Mouse (Mus musculus) erythroblast, adult 5-6 weeks (primary cell): ENCODE measurements around the gene Prr5. TPM values are rescaled to one million over a fixed set of nuclear protein-coding genes. Genes with fewer than 3 reads are reported as not detected.

Experiments used
- ATAC-seq: replicated peaks from 2 replicates; pipeline ENCODE4 v1.8.0; 2016; ENCODE audit warnings: moderate number of reproducible peaks, mild to moderate bottlenecking, moderate TSS enrichment, inconsistent platforms; ENCODE audit not compliant: poor library complexity, low FRiP score, severe bottlenecking
- total RNA-seq, 2 experiments: library from RNA; stranded (forward) in 1 of 2; stranded (reverse) in 1 of 2; fragments of 150-400 nt in 1 of 2; fragments of 200-764, 138-1000 nt in 1 of 2; gene quantifications; 2 replicates each; pipeline versions ENCODE4 v1.2.3 to v1.2.4; 2015 to 2017; ENCODE audit warnings: low replicate concordance in 2 of 2

The Prr5 gene
- total RNA-seq, 2 experiments from 2014 or later = 0.09 TPM; not detected in 1

DNA sequence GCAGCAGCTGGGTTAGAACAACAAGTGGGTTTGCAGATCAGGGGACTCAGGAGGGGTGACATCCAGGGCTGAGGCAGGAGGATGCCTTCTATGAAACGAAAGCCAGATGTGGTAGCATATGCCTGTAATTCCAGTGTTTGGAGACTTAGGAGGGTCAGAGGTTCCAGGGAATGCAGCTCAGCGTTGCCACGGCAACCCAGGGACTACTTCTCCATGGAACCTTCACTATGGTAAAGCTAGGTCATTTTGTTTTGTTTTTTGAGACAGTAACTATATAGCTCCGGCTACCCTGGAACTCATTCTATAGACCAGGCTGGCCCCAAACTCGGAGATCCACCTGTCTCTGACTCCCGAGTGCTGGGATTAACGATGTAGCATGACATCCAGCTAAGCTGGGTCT, 68.8 kb downstream of the Prr5 start:
- no peak for ATAC-seq

DNA sequence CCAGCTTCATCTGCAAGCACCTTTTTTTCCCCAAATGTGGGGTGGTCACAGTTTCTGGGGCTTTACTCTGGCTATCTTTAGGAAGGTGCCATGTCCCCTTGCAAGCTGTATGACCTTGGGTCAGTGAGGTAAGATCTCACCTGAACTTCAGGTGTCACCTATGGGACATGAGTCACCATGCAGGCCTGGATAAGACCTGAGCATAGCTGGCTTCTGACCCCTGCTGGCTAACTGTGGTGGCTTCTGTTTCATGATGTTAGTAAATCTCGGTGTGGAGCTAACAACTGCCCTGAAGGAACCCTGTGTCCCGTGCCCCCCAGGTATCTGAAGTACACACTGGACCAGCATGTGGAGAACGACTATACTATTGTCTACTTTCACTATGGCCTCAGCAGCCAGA, 72.2 kb downstream of the Prr5 start:
- ATAC-seq = no peak

DNA sequence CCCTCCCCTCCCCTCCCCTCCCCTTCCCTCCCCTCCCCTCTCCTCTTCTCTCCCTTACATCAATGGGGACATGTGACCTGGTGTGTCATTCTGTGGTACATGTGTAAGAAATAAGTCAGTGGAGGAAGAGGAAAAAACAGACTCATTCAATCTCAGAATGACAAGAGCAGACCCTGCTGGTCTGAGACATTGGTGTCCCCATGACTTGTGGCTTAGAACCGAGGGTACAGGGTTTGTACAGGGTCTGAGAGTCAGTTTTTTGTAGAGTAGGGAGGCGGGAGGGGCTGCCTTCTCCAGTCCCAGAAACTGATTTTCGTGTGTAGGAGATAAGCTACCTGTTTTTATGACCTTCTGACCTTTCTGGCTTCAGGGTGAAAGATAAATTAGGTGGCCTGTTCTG, 73.9 kb downstream of the Prr5 start:
- ATAC-seq = no peak

DNA sequence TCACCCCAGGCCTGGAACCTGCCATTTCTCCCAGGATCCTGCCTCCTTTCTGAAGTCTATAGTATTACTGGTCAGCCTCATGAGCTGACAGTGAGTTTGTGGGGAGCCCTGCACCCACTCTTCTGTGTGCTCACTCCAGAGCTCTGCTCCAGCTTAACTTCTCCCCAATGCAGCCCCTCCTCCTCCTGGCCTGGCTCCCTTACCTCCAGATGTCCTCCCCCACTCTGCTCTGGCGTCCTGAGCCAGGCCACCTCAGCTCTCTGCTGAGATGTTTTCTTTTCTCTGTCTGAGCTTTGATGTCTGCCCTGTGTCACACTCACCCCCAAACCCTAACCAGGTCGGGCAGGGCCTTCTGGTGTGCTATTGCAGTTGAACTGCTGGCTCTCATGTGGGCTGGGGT, 74.9 kb downstream of the Prr5 start:
- ATAC-seq = no peak

DNA sequence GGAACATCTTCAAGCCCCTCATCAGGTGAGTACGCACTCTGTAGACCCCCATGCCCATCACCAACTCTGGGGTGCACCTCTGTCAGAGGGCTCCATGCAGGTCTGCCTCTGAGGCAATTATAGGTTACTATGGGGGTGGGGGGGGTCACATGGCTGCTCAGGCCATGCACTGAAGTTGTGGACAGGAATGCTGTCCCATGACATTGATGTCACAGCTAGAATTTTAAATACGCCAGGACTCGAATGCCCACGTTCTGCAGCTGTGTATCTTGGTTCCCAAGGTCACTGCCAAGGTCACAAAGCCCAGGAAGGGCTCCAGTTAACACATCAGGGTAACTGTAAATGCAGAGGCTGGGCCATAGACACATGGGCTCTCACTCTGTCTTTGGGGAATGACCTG, 76.4 kb downstream of the Prr5 start:
- no peak for ATAC-seq

Other genes with a start within 250 kb of the Prr5 start
- gene Shisal1, start 222.5 kb upstream of the Prr5 start, total RNA-seq (2015; ENCODE audit: low replicate concordance) = not detected in 2 replicates
- gene Shisal1, start 222.5 kb upstream of the Prr5 start, total RNA-seq (2017; ENCODE audit: low replicate concordance) = not detected in 2 replicates
- gene Rtl6, start 111.8 kb upstream of the Prr5 start, total RNA-seq (2015; ENCODE audit: low replicate concordance) = 0.58 TPM in 1 of 2 replicates, not detected in the other
- gene Rtl6, start 111.8 kb upstream of the Prr5 start, total RNA-seq (2017; ENCODE audit: low replicate concordance) = 0.42 and 0.77 TPM in 2 replicates
- not detected in 2 replicates for gene Arhgap8, start 50.4 kb downstream of the Prr5 start, total RNA-seq (2015; ENCODE audit: low replicate concordance)
- not detected in 2 replicates for gene Arhgap8, start 50.4 kb downstream of the Prr5 start, total RNA-seq (2017; ENCODE audit: low replicate concordance)
- not detected in 2 replicates for gene Phf21b, start 186.4 kb downstream of the Prr5 start, total RNA-seq (2015; ENCODE audit: low replicate concordance)
- not detected in 2 replicates for gene Phf21b, start 186.4 kb downstream of the Prr5 start, total RNA-seq (2017; ENCODE audit: low replicate concordance)